Comparison of ENCODE assay signal across 9 mouse cellular contexts in genomic region chr4:132628830-132629229, GRCm38 (mm10). TPM values are rescaled to one million over a fixed set of nuclear protein-coding genes. Genes with fewer than 3 reads are reported as not detected.
A peak's percentile ranks its signal among the peaks of the same experiment; 100 is the strongest.
DNase-seq lines count a peak whose midpoint lies in the region; ATAC-seq and TF ChIP-seq lines count a peak whose summit lies in the region.
"Had no signal": no experiment of that assay in that cellular context is flagged by ENCODE, and none has a peak within 500 bp of the region (broad histone marks: within the 10 kb centered on the region; RNA-seq: fewer than 3 reads in every experiment).

No protein-coding gene starts in this region.

- no peak overlapping the region for H3ac ChIP-seq in C2C12 (ENCODE audit: control insufficient read depth, insufficient read length, low read depth)

- DNase-seq in heart, postnatal 4 days = peak; percentile 56
- no peak for DNase-seq in heart, embryonic 10.5 days (ENCODE audit: low spot score)
- no peak for DNase-seq in Patski (ENCODE audit: low read depth, low spot score)
- no peak for DNase-seq in liver, adult 2 months (ENCODE audit: extremely low read depth, low read depth, low spot score)
- no peak for DNase-seq in cerebellum, adult 11 months

- POLR2A ChIA-PET in Patski (lab: Charles Lee) = interaction anchor here (1.4 kb wide), 1 partner anchor 22 kb away, joined by 3 read pairs; no protein-coding TSS in a partner anchor

- H3K4me1 ChIP-seq in heart, embryonic 10.5 days = no peaks in the 10 kb centered on the region; the same call in 1 of the 2 replicates
- H3K4me1 ChIP-seq in liver, adult 2 months (ENCODE audit: control insufficient read depth, insufficient read depth, low read length) = no peaks in the 10 kb centered on the region
- H3K4me1 ChIP-seq in small intestine, adult 2 months (ENCODE audit: control insufficient read depth, insufficient read depth, insufficient read length, low read length) = no peaks in the 10 kb centered on the region
- H3K4me1 ChIP-seq: limb, embryonic 15.5 days had no signal

- H3K79me2 ChIP-seq in C2C12 (ENCODE audit: control insufficient read depth, insufficient read depth) = no peaks in the 10 kb centered on the region
- H3K79me2 ChIP-seq in liver, adult 2 months (ENCODE audit: control insufficient read depth, insufficient read depth, low read length) = no peaks in the 10 kb centered on the region

- H3K9ac ChIP-seq in liver, adult 2 months (ENCODE audit: low read depth, low read length) = no peak overlapping the region
- H3K9ac ChIP-seq: limb, embryonic 15.5 days had no signal

- no peaks in the 10 kb centered on the region for H3K9me3 ChIP-seq in heart, embryonic 10.5 days
- H3K9me3 ChIP-seq: limb, embryonic 15.5 days had no signal

- in situ Hi-C loops in Patski (cut with MboI; ENCODE audit: low pct_unique_long_range_greater_than_20kb) = no loop called here

- H3K27me3 ChIP-seq in heart, embryonic 10.5 days (ENCODE audit: insufficient read depth, poor library complexity, severe bottlenecking) = no peaks in the 10 kb centered on the region
- H3K27me3 ChIP-seq in C2C12 (ENCODE audit: control insufficient read depth, insufficient read depth, insufficient read length) = no peaks in the 10 kb centered on the region
- H3K27me3 ChIP-seq in Patski = no peaks in the 10 kb centered on the region
- no peaks in the 10 kb centered on the region for H3K27me3 ChIP-seq in liver, adult 2 months (ENCODE audit: control insufficient read depth, insufficient read depth, low read length)
- H3K27me3 ChIP-seq in small intestine, adult 2 months (ENCODE audit: control insufficient read depth, insufficient read depth, low read length) = no peaks in the 10 kb centered on the region
- H3K27me3 ChIP-seq: limb, embryonic 15.5 days had no signal

- H3K79me3 ChIP-seq in C2C12 (ENCODE audit: low read depth) = no peaks in the 10 kb centered on the region

- no peak for ATAC-seq in Patski
- no peak for ATAC-seq in activated CD4-positive, CD25-positive, alpha-beta regulatory T cell, adult 4 months

- WGBS in heart, embryonic 10.5 days = 23% methylated on average over 2 of the region's 2 CpGs
- WGBS in liver, adult 2 months = 17% methylated on average over 2 of the region's 2 CpGs
- 13% methylated on average over 2 of the region's 2 CpGs for WGBS in small intestine, adult 2 months

- 0 out of 2 replicates have a peak, but pooled peaks cover 2% of the 10 kb centered on the region for H3K36me3 ChIP-seq in heart, embryonic 10.5 days
- no peaks in the 10 kb centered on the region for H3K36me3 ChIP-seq in C2C12 (ENCODE audit: control insufficient read depth, insufficient read depth)
- no peaks in the 10 kb centered on the region for H3K36me3 ChIP-seq in liver, adult 2 months (ENCODE audit: control insufficient read depth, insufficient read depth, low read length)
- no peaks in the 10 kb centered on the region for H3K36me3 ChIP-seq in small intestine, adult 2 months (ENCODE audit: control insufficient read depth, insufficient read depth, low read length)
- H3K36me3 ChIP-seq: limb, embryonic 15.5 days had no signal

- no peak overlapping the region for H3K27ac ChIP-seq in heart, embryonic 10.5 days
- no peak overlapping the region for H3K27ac ChIP-seq in liver, adult 2 months (replicated peaks; ENCODE audit: insufficient read depth, low read depth, low read length)
- H3K27ac ChIP-seq in small intestine, adult 2 months (ENCODE audit: insufficient read depth, low read depth, low read length) = no peak overlapping the region
- H3K27ac ChIP-seq: limb, embryonic 15.5 days had no signal

- H3K4me3 ChIP-seq in heart, embryonic 10.5 days = no peak overlapping the region
- H3K4me3 ChIP-seq in C2C12 (ENCODE audit: insufficient read depth, poor library complexity, severe bottlenecking) = no peak overlapping the region
- no peak overlapping the region for H3K4me3 ChIP-seq in liver, adult 2 months (ENCODE audit: insufficient read depth, low read depth, low read length)
- no peak overlapping the region for H3K4me3 ChIP-seq in small intestine, adult 2 months (ENCODE audit: low read depth, low read length)
- H3K4me3 ChIP-seq: limb, embryonic 15.5 days had no signal

- TF ChIP-seq POLR2A in liver, adult 2 months (IDR thresholded peaks at IDR 0.05; ENCODE audit: extremely low read depth, insufficient read depth, low read length) = no peak
- no peak for TF ChIP-seq POLR2A in small intestine, adult 2 months (IDR thresholded peaks at IDR 0.05; ENCODE audit: low read depth, low read length)

- TF ChIP-seq CTCF in C2C12 (IDR thresholded peaks at IDR 0.05; ENCODE audit: control insufficient read depth, insufficient read depth, insufficient read length) (peak; percentile 2), Patski (IDR thresholded peaks at IDR 0.05) (peak; percentile 68)
- TF ChIP-seq CTCF in liver, adult 2 months (IDR thresholded peaks at IDR 0.05; ENCODE audit: low read depth, low read length) = peak; percentile 66
- peak; percentile 56; the same call in 1 of the 2 replicates for TF ChIP-seq CTCF in small intestine, adult 2 months (IDR thresholded peaks at IDR 0.05; ENCODE audit: extremely low read depth, insufficient read length, insufficient replicate concordance, low read depth, low read length)

- CTCF ChIA-PET in Patski (lab: Charles Lee) = interaction anchor here (1.1 to 1.9 kb wide), 3 partner anchors 49 to 84 kb away, joined by 3 to 4 read pairs (median 3); no protein-coding TSS in a partner anchor

TF ChIP-seq in C2C12, 6 proteins besides CTCF, POLR2A, EP300 and RAD21:
- no peak for TF ChIP-seq MAX (IDR thresholded peaks at IDR 0.05)

RNA-seq across cellular contexts. Expression of gene Eya3, which starts 10.0 kb away (rescaled TPM):
- total RNA-seq in heart, postnatal 4 days (2021) = 10 to 100 TPM; 29.9 to 35.3 TPM
- polyA plus RNA-seq in heart, embryonic 10.5 days (2016; fragmentation: Nextera tagmentation; extraction: Ambion mirVana) = 27.4 and 33.0 TPM in 2 replicates
- polyA plus RNA-seq in C2C12 (2012; fragmentation: generic; extraction: Trizol) (23.0 TPM), Patski (2021) (17.6 TPM)
- 6.7 and 6.8 TPM in 2 replicates for total RNA-seq in liver, adult 2 months (2014; rRNA removed)
- 9.0 and 9.2 TPM in 2 replicates for polyA plus RNA-seq in liver, adult 2 months (2012; rRNA removed)
- 13.3 and 20.7 TPM in 2 replicates for polyA plus RNA-seq in small intestine, adult 2 months (2012; rRNA removed)
- 10 to 100 TPM; 23.2 to 23.8 TPM for polyA plus RNA-seq in activated CD4-positive, CD25-positive, alpha-beta regulatory T cell, adult 4 months (2017; shearing (Covaris generic))

Comparison
In these comparisons a context has a peak if more than half of its experiments do, and no peak if none do; other contexts are left out.
1. CTCF ChIP-seq: peak in every context shown above with its lines; median percentile 68 in Patski; 66 in liver, adult 2 months; 56 in small intestine, adult 2 months; 2 in C2C12.